Mouse (Mus musculus) neural tube, embryonic 13.5 days (tissue): ENCODE measurements around the gene Mid1. TPM values are rescaled to one million over a fixed set of nuclear protein-coding genes. Genes with fewer than 3 reads are reported as not detected.
"Not testable (repeated sequence)": the region's sequence is repeated elsewhere in the genome, so short reads cannot be mapped to it uniquely, and the experiment has no call there.

ENCODE experiments used
- ATAC-seq: fragments of 200-750 bp; cut with Nextera tagmentation; 2 replicates; pipeline ENCODE4 v1.8.0; 2017; ENCODE audit warnings: low read depth, mild to moderate bottlenecking, moderate TSS enrichment, moderate library complexity
- H3K27ac ChIP-seq: fragments of 300-500 bp; sonication (generic); replicated peaks from 2 replicates; pipeline ENCODE4 v1.5.1; 2015; ENCODE audit warnings: moderate library complexity, mild to moderate bottlenecking, inconsistent platforms
- H3K27me3 ChIP-seq: fragments of 300-500 bp; sonication (generic); 2 replicates; pipeline ENCODE4 v1.6.1; 2015; ENCODE audit warnings: mild to moderate bottlenecking, inconsistent platforms
- H3K36me3 ChIP-seq: fragments of 300-500 bp; sonication (generic); 2 replicates; pipeline ENCODE4 v1.6.1; 2015; ENCODE audit warnings: mild to moderate bottlenecking, inconsistent platforms
- H3K4me1 ChIP-seq: fragments of 300-500 bp; sonication (generic); replicated peaks from 2 replicates; pipeline ENCODE4 v1.6.1; 2015; ENCODE audit warnings: inconsistent platforms
- H3K4me2 ChIP-seq: fragments of 300-500 bp; sonication (generic); 2 replicates; pipeline ENCODE4 v1.6.1; 2015; ENCODE audit warnings: inconsistent platforms, mild to moderate bottlenecking, moderate library complexity
- H3K4me3 ChIP-seq: fragments of 300-500 bp; sonication (generic); 2 replicates; pipeline ENCODE4 v1.5.1; 2015; ENCODE audit warnings: mild to moderate bottlenecking, inconsistent platforms
- H3K9ac ChIP-seq: fragments of 300-500 bp; sonication (generic); 2 replicates; pipeline ENCODE4 v1.6.1; 2015; ENCODE audit warnings: moderate library complexity, mild to moderate bottlenecking, inconsistent platforms
- H3K9me3 ChIP-seq: fragments of 300-500 bp; sonication (generic); 2 replicates; pipeline ENCODE4 v1.6.1; 2016; ENCODE audit warnings: inconsistent platforms
- WGBS: fragments of 180-500 bp; shearing (Covaris S2); methylation state at CpG from one replicate; pipeline ENCODE4 v1.1.7; 2015; 5-methylcytosine and 5-hydroxymethylcytosine counted together
- polyA plus RNA-seq: library from polyadenylated mRNA; unstranded; fragments of >200 nt; fragmentation: Nextera tagmentation; extraction: Ambion mirVana; gene quantifications from 2 replicates; pipeline ENCODE4 v1.2.1, GENCODE M21; 2015

Gene Mid1
- polyA plus RNA-seq, 1 experiment from 2014 or later = 5.2 TPM

DNA sequence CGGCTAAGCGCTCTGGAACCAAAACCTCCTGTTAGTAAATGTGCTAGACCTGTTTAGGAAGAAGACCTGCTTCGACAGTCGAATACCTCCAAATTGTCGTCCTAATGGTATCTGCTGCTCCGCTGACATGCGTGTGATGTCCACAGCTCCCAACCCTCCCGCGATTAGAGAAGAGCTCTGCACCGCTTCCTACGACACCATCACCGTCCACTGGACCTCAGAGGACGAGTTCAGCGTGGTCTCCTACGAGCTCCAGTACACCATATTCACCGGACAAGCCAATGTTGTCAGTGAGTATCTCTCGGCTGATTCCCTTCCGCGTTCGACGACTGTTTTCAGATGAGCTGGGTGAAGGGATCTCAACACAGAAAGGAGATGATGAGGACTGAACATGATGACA lies 299.9 kb downstream of the Mid1 start:
- H3K27ac ChIP-seq, H3K9ac ChIP-seq, H3K27me3 ChIP-seq, H3K4me3 ChIP-seq, H3K4me2 ChIP-seq, ATAC-seq, H3K4me1 ChIP-seq: not testable (repeated sequence)
- WGBS = 92% methylated on average over 21 of the region's 21 CpGs
- H3K36me3 ChIP-seq = peaks cover 72% of the 10 kb centered on the region
- H3K9me3 ChIP-seq = peaks cover 78% of the 10 kb centered on the region

DNA sequence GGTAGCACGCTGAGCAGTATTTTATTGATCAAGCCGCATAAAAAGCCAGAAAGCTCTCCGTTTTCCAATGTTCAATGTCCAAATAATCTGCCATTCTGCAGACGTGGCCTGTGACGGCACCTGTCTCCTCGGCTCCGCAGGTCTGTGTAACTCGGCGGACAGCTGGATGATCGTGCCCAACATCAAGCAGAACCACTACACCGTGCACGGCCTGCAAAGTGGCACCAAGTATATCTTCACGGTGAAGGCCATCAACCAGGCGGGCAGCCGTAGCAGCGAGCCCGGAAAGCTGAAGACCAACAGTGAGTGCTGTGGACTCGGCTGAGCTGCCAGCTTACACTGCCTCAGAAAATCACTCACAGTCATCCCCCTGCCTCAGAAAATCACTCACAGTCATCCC lies 300.8 kb downstream of the Mid1 start:
- not testable (repeated sequence) for H3K4me1 ChIP-seq, H3K4me2 ChIP-seq, H3K27ac ChIP-seq, H3K27me3 ChIP-seq, H3K4me3 ChIP-seq, H3K9ac ChIP-seq
- peak; percentile 29 for ATAC-seq
- 85% methylated on average over 18 of the region's 18 CpGs for WGBS
- Histone ChIP-seq H3K36me3 (peaks cover 77% of the 10 kb centered on the region), H3K9me3 (peaks cover 78% of the 10 kb centered on the region)

DNA sequence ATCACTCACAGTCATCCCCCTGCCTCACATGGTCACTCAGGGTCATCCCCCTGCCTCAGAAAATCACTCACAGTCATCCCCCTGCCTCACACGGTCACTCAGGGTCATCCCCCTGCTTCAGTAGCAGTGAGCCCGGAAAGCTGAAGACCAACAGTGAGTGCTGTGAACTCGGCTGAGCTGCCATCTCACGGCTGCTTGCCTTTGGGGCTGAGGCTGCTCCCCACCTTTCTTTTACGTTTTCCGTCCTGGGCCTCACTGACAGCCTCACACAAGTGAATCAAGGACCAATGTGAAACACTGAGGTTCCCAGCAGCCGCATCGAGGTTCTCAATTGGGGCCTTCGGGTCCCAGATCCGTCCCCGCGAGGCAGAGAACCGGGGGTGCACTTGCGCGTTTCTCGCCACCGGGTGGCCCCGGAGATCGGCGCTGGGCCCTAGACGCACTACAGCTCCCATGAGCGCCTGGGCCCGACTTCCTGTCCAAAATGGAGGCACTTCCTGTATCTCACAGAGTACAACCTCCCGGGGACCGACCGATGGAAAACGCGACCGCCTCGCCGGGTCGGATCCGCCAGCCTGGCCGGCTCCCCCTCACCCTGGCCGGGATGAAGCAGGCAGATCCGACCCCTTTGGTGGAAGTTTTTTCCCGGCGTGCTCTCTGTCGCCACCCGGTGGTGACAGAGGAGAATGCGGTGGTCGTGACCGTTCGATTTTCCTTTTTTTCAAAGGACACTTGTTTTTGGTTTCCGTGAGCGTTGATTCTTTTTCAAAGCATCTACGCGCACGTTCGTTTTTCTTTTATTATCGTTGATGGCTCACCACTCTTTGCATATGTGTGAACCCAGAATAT lies 301.7 kb downstream of the Mid1 start:
- peak overlapping the region; percentile 42 for H3K4me2 ChIP-seq
- peak overlapping the region; percentile 25 for H3K27ac ChIP-seq
- H3K4me3 ChIP-seq = peak overlapping the region; percentile 25
- not testable (repeated sequence) for H3K27me3 ChIP-seq, H3K4me1 ChIP-seq
- 58% methylated on average over 51 of the region's 51 CpGs for WGBS
- H3K36me3 ChIP-seq = peaks cover 71% of the 10 kb centered on the region
- peak overlapping the region; percentile 38 for H3K9ac ChIP-seq
- peak; percentile 94 for ATAC-seq
- peaks cover 70% of the 10 kb centered on the region for H3K9me3 ChIP-seq

DNA sequence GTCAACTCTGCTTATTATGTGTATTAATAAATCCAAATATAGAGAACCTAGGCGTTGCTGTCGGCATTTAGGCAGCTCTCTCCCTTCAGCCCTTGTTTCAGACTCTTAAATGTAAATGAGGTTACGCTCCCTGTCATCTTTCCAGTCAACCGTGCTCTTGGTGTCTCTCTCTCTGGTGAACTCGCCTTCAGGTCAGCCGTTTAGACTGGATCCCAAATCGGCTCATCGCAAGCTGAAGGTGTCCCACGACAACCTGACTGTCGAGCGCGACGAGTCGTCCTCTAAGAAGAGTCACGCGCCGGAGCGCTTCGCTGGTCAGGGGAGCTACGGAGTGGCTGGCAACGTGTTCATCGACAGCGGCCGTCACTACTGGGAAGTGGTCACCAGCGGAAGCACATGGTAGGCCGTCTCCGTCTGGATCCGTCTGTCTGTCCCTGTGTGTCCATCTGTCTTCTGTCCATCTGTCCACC lies 302.4 kb downstream of the Mid1 start:
- not testable (repeated sequence) for H3K4me2 ChIP-seq, H3K27ac ChIP-seq, H3K4me1 ChIP-seq, H3K27me3 ChIP-seq, H3K9ac ChIP-seq, H3K4me3 ChIP-seq
- WGBS = 86% methylated on average over 28 of the region's 28 CpGs
- Histone ChIP-seq H3K9me3 (peaks cover 63% of the 10 kb centered on the region), H3K36me3 (peaks cover 65% of the 10 kb centered on the region)
- ATAC-seq = peak; percentile 28

DNA sequence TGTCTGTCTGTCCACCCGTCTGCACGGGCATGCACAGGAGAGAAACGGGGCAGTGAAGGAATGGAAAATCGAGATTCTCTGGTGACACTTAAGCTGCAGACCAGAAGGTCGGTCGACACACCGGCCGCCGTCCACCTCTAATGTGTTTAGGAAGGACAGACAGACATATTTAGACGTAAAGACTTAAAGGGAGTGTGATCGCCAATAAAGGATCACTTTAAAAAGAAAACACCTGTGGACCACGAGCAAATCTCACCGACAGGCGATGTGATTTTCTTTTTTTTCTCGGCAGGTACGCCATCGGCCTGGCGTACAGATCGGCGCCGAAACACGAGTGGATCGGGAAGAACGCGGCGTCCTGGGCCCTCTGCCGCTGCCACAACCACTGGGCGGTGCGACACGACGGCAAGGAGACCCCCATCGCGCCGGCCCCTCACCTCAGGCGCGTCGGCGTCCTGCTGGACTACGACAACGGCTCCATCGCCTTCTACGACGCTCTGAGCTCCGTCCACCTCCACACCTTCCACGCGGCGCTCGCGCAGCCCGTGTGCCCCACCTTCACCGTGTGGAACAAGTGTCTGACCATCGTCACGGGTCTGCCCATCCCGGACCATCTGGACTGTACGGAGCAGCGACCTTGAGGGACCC lies 303.7 kb downstream of the Mid1 start:
- peaks cover 52% of the 10 kb centered on the region for H3K36me3 ChIP-seq
- H3K9ac ChIP-seq, H3K27ac ChIP-seq, H3K27me3 ChIP-seq, H3K4me1 ChIP-seq, H3K4me3 ChIP-seq, H3K4me2 ChIP-seq: not testable (repeated sequence)
- 93% methylated on average over 56 of the region's 56 CpGs for WGBS
- H3K9me3 ChIP-seq = peaks cover 51% of the 10 kb centered on the region
- ATAC-seq = peak; percentile 3; the same call in 1 of the 2 replicates

DNA sequence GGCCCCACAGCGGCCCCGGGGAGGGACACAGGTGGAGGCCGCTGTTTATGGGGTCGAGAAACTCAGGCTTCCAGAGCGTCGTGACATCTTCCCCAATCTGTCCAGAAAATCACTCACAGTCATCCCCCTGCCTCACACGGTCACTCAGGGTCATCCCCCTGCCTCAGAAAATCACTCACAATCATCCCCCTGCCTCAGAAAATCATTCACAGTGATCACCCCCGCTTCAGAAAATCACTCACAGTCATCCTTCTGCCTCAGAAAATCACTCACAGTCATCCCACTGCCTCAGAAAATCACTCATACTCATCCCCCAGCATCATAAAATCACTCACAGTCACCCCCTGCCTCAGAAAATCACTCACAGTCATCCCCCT lies 304.2 kb downstream of the Mid1 start:
- Histone ChIP-seq H3K9me3 (peaks cover 46% of the 10 kb centered on the region), H3K36me3 (peaks cover 47% of the 10 kb centered on the region)
- not testable (repeated sequence) for H3K4me2 ChIP-seq, ATAC-seq, H3K4me1 ChIP-seq, H3K27me3 ChIP-seq, H3K4me3 ChIP-seq, H3K9ac ChIP-seq, H3K27ac ChIP-seq
- 82% methylated on average over 8 of the region's 8 CpGs for WGBS

DNA sequence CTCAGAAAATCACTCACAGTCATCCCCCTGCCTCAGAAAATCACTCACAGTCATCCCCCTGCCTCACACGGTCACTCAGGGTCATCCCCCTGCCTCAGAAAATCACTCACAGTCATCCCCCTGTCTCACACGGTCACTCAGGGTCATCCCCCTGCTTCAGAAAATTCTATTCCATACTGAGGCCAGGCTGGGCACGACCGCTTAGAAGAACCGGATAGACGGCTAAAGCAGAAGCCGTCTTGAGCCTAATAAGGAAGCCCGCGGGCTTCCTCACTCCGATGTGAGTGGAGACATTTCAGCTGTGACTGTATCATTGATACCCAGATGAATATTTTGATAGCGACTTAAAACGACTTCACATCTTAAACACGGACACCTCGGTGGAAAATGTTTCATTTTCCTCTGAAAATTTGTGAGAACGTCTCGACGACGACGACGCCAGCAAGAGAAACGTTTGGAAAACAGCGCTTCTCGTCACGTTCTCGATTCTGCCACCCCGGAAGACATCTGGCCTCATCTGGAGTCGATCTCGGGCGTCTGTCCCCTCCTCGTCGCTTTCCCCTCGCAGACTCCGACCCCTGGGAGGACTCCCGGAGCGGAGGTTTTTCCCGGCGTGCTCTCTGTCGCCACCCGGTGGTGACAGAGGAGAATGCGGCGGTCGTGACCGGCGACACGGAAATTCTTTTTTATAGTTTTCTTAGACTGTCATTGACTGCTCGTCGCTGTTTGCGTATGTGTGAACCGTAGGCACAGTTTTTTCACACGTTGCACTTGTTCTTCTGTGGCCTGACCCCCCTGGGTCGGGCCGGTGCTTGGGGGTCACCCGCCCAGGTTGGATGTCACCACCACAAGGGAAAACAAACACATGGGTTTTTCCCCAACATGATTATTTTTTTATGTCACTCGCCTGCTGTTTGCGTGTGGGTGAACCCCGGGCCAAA lies 305.0 kb downstream of the Mid1 start:
- H3K4me2 ChIP-seq, H3K27ac ChIP-seq, ATAC-seq, H3K4me1 ChIP-seq, H3K4me3 ChIP-seq, H3K27me3 ChIP-seq, H3K9ac ChIP-seq: not testable (repeated sequence)
- Histone ChIP-seq H3K36me3 (peaks cover 39% of the 10 kb centered on the region), H3K9me3 (peaks cover 39% of the 10 kb centered on the region)
- 79% methylated on average over 56 of the region's 56 CpGs for WGBS

DNA sequence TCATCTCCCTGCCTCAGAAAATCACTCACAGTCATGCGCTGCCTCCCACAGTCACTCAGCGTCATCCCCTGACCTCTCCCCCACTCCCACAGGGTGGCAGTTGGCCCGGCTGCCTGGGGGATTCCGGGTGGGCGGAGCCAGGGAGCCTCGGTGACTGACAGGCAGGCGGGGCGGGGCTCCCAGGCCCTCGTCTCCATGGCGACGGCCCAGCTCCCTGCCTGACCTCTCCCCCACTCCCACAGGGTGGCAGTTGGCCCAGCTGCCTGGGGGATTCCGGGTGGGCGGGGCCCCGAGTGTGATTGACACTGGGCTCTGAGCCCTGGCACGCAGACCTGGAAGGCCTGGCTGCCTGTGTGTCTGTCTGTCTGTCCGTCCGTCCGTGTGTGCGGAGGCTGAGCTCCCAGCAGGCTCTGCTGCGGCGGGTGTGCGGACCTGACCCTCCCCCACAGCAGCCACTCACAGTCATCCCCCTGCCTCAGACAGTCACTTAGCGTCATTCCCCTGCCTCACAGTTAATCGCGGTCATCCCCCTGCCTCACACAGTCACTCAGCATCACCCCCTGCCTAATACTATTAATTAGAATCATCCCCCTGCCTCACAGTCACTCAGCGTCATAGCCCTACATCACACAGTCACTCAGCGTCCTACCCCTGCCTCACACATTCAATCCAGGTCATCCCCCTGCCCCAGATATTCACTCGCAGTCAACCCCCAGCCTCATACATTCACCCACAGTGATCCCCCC lies 306.3 kb downstream of the Mid1 start:
- Histone ChIP-seq H3K4me2 (peak overlapping the region; percentile 42), H3K4me3 (peak overlapping the region; percentile 26), H3K9me3 (peaks cover 31% of the 10 kb centered on the region), H3K36me3 (peaks cover 30% of the 10 kb centered on the region)
- ATAC-seq = peak; percentile 25
- not testable (repeated sequence) for H3K27ac ChIP-seq, H3K9ac ChIP-seq, H3K4me1 ChIP-seq, H3K27me3 ChIP-seq
- WGBS = 7% methylated on average over 15 of the region's 28 CpGs

DNA sequence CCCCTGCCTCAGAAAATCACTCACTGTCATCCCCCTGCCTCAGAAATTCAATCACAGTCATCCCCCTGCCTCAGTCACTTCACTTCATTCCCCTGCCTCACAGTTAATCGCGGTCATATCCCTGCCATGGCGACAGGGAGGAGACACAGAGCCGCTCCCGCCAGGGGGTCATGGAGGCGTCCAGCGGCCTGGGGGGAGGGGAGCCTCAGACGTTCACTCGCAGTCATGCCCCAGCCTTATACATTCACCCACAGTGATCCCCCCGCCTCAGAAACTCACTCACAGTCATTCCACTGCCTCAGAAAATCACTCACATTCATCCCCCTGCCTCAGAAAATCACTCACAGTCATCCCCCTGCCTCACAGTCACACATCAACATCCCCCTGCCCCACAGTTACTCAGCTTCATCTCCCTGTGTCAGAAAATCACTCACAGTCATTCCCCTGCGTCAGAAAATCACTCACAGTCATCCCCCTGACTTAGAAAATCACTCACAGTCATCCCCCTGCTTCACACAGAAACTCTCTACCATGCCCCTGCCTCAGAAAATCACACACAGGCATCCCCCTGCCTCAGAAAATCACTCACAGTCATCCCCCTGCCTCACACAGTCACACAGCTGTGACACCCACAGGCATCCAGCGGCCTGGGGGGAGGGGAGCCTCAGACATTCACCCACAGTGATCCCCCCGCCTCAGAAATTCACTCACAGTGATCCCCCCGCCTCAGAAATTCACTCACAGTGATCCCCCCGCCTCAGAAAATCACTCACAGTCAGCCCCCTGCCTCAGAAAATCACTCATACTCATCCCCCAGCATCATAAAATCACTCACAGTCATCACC lies 307.3 kb downstream of the Mid1 start:
- H3K9me3 ChIP-seq = peaks cover 26% of the 10 kb centered on the region
- 27% methylated on average over 10 of the region's 15 CpGs for WGBS
- H3K36me3 ChIP-seq = peaks cover 26% of the 10 kb centered on the region
- not testable (repeated sequence) for H3K27me3 ChIP-seq, ATAC-seq, H3K4me2 ChIP-seq, H3K4me1 ChIP-seq, H3K27ac ChIP-seq, H3K4me3 ChIP-seq, H3K9ac ChIP-seq

DNA sequence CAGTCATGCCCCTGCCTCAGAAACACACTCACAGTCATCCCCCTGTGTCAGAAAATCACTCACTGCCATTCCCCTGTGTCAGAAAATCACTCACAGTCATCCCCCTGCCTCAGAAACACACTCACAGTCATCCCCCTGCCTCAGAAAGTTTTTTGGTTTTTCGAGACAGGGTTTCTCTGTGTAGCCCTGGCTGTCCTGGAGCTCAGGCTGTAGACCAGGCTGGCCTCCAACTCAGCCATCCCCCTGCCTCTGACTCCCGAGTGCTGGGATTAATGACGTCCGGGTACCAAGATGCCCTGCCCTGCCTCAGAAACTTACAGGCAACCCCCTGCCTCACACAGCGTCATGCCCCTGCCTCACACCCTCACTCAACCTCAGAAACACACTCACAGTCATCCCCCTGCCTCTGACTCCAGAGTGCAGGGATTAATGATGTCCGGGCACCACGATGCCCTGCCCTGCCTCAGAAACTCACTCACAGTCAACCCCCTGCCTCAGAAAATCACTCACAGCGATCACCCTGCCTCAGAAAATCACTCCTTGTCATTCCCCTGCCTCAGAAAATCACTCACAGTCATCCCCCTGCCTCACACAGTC lies 308.1 kb downstream of the Mid1 start:
- peaks cover 21% of the 10 kb centered on the region for H3K9me3 ChIP-seq
- H3K4me3 ChIP-seq, H3K4me1 ChIP-seq, H3K4me2 ChIP-seq, H3K9ac ChIP-seq, ATAC-seq, H3K27me3 ChIP-seq, H3K27ac ChIP-seq: not testable (repeated sequence)
- 65% methylated on average over 5 of the region's 8 CpGs for WGBS
- peaks cover 22% of the 10 kb centered on the region for H3K36me3 ChIP-seq
